Mouse (Mus musculus) lung, adult 2 months (tissue): ENCODE measurements around the gene Snai3. TPM values are rescaled to one million over a fixed set of nuclear protein-coding genes. Genes with fewer than 3 reads are reported as not detected.
A peak's percentile ranks its signal among the peaks of the same experiment; 100 is the strongest.

Experiments
- DNase-seq: peaks from one replicate; pipeline ENCODE4 v3.0.0; 2022
- H3K4me1 ChIP-seq: fragments of 200-500 bp; 2 replicates; pipeline ENCODE4 v1.6.1; 2011; ENCODE audit warnings: low read length; ENCODE audit not compliant: control insufficient read depth, insufficient read depth
- H3K4me3 ChIP-seq: fragments of 200-500 bp; replicated peaks from 2 replicates; pipeline ENCODE3; 2011; ENCODE audit warnings: low read depth, mild to moderate bottlenecking, control low read depth, low read length; ENCODE audit errors: extremely low read depth
- CTCF ChIP-seq: fragments of 200-500 bp; IDR thresholded peaks from 2 replicates; pipeline ENCODE4 v1.5.1; 2011; ENCODE audit warnings: mild to moderate bottlenecking, low read length, control low read depth; ENCODE audit not compliant: insufficient read depth
- POLR2A ChIP-seq: fragments of 200-500 bp; IDR thresholded peaks from 2 replicates; pipeline ENCODE4 v1.6.1; 2011; ENCODE audit warnings: low read depth, mild to moderate bottlenecking, control low read depth, low read length, borderline replicate concordance; ENCODE audit errors: extremely low read depth
- WGBS: fragments of 180-500 bp; shearing (Covaris S2); methylation state at CpG from one replicate; pipeline ENCODE4 v1.1.7; 2018; 5-methylcytosine and 5-hydroxymethylcytosine counted together
- polyA plus RNA-seq: library from polyadenylated mRNA; depleted of rRNA; stranded (reverse); fragments of >200 nt; gene quantifications from 2 replicates; pipeline ENCODE4 v1.2.3, GENCODE M21; 2012

The Snai3 gene
- polyA plus RNA-seq, 1 experiment: 1.5 TPM

DNA sequence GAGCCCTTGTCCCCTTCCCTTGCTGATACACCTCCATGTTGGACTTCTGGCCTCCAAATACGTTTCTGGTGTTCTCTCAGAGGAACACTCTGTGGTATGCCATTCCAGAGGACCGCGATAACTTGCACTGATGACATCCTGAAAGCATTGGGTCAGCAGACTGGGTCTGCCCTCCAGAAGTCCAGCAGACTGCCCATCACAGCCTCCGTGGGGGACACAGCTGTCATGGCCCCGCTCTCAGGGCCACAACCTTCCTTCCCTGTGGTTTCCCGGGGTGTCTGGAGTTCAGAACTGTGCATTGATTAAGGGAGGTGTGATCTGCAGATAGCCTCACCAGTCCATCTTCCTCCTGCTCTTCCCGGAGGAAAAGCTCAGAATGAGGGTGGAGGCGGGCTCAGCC is 2.0 kb upstream of the Snai3 start:
- peaks cover 7% of the 10 kb centered on the region for H3K4me1 ChIP-seq
- no peak for TF ChIP-seq POLR2A
- no peak for TF ChIP-seq CTCF
- WGBS: 77% methylated on average over 8 of the region's 8 CpGs
- no peak overlapping the region for H3K4me3 ChIP-seq
- DNase-seq: no peak

DNA sequence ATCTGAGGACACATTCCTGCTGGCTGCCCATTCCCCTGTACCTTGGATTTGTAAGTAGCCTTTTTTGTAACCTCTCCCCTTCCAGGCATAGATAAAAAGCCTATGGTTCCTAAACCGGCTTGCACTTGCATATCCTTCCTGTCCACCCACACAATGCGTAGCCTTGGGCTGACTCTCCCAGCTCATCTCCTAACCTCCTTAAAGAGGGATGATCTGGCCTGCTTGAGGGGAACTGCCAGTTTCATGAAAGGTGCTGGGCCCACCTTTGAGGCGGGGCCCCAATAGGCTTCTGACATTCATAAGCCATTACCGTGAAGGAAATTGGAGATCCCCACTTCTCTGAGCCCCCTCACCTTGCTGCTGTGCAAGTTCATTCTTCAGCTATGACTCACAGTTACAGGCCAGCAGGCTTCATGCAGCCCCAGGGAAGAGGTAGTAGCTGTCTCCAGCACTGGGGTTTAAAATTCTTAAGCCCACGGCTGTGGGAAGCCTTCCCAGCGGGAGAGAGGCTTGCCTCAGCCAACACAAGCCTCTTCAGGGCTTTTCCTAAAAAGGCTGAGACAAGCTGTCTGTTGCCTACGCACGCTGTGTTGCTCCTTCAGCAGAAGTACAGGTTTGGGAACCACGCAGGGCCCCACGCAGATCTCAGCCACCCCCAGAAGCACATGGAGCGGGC is 1.1 kb upstream of the Snai3 start:
- H3K4me3 ChIP-seq: no peak overlapping the region
- TF ChIP-seq CTCF: no peak
- no peak for TF ChIP-seq POLR2A
- 70% methylated on average over 11 of the region's 11 CpGs for WGBS
- H3K4me1 ChIP-seq: peaks cover 7% of the 10 kb centered on the region
- DNase-seq: no peak

DNA sequence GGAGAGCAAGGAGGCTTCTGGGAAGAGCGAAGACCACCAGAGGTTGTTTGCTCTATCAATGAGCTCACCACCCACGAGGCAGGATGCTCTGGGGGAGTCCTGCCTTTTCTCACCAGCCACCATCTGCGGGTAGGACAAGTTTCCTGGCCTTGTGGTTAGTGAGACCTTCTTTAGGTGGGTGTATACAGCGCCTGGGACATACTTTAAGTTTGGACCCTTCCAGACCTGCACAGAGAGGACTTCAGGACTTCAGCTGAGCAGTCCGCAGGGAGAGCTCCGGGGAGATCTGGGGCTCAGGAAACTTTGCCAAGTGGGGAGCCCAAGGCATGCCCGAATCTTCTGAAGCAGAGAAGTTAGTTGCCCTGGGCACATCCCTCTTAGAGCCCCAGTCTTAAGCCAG is 543 bp downstream of the Snai3 start:
- TF ChIP-seq CTCF (no peak), POLR2A (no peak)
- WGBS: 20% methylated on average over 7 of the region's 7 CpGs
- Histone ChIP-seq H3K4me1 (peaks cover 6% of the 10 kb centered on the region), H3K4me3 (no peak overlapping the region)
- no peak for DNase-seq

DNA sequence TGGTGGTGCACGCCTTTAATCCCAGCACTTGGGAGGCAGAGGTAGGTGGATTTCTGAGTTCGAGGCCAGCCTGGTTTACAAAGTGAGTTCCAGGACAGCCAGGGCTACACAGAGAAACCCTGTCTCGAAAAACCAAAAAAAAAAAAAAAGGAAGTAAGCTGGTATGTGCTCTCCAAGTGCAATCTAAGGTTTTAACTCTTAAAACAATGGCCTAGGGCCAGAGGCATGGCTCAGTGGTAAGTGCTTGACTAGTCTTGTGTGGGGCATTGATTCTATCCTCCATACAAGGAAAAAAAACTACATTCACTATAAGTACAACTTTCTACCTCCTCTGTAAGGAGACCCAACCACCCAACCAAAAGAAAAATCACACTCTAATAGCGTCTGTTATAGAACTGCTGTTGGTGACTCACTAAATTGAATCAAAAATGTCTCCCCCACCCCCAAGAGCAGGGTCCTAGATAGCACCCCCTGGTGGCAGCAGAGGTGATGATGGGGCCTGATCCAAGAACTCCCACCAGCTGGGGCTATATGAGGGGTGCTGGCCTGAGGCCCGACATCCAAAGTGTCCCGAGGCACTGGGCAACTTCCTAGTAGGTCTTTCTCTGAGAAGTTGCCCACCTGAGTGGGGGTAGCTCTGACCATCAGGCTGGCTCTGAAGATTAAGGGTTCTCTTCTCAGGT is 1.2 kb downstream of the Snai3 start:
- no peak for DNase-seq
- TF ChIP-seq CTCF: 0 out of 2 replicates have a peak, but pooled peaks have one; percentile 11
- no peak for TF ChIP-seq POLR2A
- H3K4me1 ChIP-seq: peaks cover 5% of the 10 kb centered on the region
- no peak overlapping the region for H3K4me3 ChIP-seq
- 52% methylated on average over 6 of the region's 6 CpGs for WGBS

DNA sequence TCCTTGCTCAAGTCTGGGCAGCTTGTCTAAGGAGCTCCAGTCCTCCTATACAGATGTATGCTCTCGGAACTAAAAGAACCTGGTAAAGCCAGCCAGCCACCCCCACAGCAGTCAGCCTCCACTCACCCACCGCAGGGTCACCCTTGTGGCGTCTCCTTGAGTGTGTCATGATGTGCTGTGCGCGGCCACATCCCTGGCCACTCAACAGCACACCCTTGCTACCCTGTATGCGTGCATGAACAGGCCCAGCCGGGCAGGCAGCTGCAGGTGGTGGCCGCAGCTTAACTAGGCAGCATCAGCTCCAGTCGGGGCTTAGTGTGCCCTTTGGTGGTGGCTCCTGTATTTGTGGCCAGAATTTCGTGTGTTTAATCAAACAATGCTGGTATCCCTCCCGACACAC is 3.4 kb downstream of the Snai3 start:
- H3K4me3 ChIP-seq: no peak overlapping the region
- 71% methylated on average over 11 of the region's 11 CpGs for WGBS
- DNase-seq: no peak
- no peaks in the 10 kb centered on the region for H3K4me1 ChIP-seq
- TF ChIP-seq POLR2A (no peak), CTCF (no peak)

DNA sequence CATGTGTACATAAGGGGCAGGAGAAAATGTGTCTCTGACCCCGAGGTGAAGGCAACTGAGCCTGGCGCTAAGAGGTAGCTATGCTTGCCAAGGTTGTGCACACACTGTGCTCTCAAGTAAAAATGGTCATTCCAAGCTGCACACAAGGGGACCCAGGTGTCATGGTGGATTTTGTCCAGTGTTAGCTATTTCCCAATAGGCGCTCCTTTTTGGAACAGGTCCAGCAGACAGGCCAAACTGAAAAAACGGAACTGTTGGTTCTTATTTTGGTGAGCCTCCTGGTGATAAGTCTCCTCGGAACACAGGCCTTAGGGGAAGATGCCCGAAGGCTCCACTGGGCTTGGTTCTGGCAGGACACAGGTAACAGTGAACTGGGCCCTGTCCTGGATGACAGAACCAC is 6.1 kb downstream of the Snai3 start:
- DNase-seq: no peak
- TF ChIP-seq POLR2A (no peak), CTCF (no peak)
- 61% methylated on average over 6 of the region's 6 CpGs for WGBS
- Histone ChIP-seq H3K4me1 (no peaks in the 10 kb centered on the region), H3K4me3 (no peak overlapping the region)

DNA sequence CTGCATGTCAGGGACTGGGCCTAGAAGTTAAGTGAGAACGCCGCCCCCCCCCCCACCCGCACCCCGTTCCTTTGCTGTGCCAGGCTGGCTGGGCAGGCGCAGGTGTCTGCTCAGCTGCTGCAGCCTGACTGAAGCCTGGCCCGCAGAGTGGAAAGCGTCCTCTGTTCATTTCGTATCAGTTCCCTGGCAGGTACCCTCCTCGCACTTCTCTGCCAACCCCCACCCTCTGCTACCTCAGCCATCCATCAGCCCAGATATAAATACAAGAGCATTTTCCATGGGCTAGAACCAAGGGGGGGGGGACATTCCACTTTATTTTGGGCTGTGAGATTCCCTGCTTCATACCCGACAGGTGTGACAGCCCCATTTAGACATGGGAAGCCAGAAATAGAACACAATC is 8.4 kb downstream of the Snai3 start:
- Histone ChIP-seq H3K4me1 (no peaks in the 10 kb centered on the region), H3K4me3 (no peak overlapping the region)
- TF ChIP-seq POLR2A (no peak), CTCF (no peak)
- no peak for DNase-seq
- WGBS: 90% methylated on average over 10 of the region's 10 CpGs

DNA sequence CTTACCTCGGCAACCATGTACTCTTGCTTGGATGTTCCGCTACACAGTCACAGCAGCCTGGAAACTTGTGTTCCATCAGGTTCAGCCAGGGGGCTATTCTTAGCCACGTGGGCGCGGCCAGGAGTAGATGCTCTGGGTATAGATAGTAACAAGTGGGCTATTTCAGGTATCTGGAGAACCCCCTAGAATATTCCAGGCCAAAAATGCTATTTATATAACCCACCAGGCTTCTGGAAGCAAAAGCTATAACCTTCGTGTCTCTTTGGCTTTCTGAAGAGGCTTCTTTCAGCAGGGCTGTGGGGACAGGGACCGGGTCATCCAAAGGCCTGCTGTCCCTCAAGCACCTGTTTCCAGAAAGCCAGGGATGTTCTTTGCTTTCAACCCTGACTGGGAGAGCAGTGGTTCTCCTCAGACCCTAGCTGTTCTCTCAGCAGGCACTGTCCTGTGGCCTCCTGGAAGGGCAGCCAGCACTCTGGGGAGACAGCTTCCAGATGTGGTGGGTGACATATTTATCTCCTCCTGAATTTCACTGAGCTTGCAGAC is 9.3 kb downstream of the Snai3 start:
- whole genome bisulfite sequencing: 70% methylated on average over 7 of the region's 7 CpGs
- no peak for TF ChIP-seq CTCF
- no peak for DNase-seq
- no peak overlapping the region for H3K4me3 ChIP-seq
- H3K4me1 ChIP-seq: no peaks in the 10 kb centered on the region

DNA sequence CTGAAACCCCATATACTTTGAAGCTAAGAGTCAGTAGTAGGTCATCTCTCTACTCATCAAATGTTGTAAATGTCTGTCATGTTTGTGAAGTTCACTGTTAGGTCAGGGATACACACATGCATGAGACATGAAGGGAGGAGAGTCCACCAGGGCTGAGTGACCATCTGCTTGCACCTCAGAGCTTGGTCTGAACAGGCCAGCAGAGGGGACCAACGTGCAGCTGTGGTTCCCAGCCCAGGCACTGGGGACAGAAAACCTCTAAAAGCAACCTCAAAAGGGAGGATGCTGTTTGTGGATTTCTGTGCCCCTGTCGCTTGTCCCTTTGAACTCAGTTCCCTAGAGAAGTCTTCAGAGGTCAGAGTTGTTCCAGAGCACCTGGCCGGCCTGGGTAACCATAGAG is 15.3 kb downstream of the Snai3 start:
- H3K4me3 ChIP-seq: no peak overlapping the region
- no peak for DNase-seq
- 50% methylated on average over 3 of the region's 3 CpGs for WGBS
- H3K4me1 ChIP-seq: peaks cover 7% of the 10 kb centered on the region; the same call in 1 of the 2 replicates
- TF ChIP-seq POLR2A (no peak), CTCF (peak; percentile 34; the same call in 1 of the 2 replicates)

DNA sequence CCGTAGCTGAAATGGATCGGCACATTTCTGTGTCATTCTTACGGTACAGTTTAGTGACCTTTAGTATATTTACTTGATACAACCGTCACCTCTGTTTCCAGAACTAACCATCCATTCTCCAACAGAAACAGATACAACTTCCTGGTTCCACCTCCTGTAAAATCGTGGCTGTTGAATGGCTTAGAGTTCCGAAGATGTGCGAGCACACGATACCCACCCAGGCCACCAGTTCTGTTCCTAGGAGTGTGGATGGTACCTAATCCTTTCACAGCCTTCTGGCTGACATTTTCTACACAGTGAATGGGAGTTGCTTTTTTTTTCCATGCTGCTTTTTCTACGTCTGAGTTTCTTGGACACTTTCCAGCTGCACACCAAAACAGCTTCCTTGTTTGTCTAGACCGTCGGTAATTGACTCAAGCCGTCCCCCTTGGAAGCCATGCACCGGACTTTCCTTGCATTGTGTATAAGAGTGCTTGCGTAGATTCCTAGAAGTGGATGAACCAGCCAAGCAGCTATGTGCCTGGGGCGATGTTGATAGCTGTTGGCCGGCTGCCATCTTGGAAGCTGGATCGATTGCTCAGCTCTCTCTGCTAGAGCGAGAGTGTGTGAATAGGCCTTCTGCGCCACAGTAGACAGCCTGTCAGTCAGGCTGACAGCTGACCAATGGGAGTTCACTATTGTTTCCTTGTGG is 16.3 kb downstream of the Snai3 start:
- TF ChIP-seq POLR2A (peak; percentile 40; the same call in 1 of the 2 replicates), CTCF (no peak)
- WGBS: under 1% methylated on average over 19 of the region's 19 CpGs
- H3K4me1 ChIP-seq: peaks cover 7% of the 10 kb centered on the region; the same call in 1 of the 2 replicates
- peak; percentile 88 for DNase-seq
- peak overlapping the region; percentile 60 for H3K4me3 ChIP-seq
